Mouse (Mus musculus): ENCODE measurements around the gene Gm11563. TPM values are rescaled to one million over a fixed set of nuclear protein-coding genes. Genes with fewer than 3 reads are reported as not detected.

Gene Gm11563
- total RNA-seq, 2 experiments from 2014 or later, result not detected

Other genes starting within 250 kb of the Gm11563 start
Only the 30 nearest of the 39 such genes appear.
- gene Krt23, start 165.8 kb downstream of the Gm11563 start, total RNA-seq (2015), result not detected in 2 replicates
- gene Krt23, start 165.8 kb downstream of the Gm11563 start, total RNA-seq (2017), result not detected in 2 replicates
- gene Krt39, start 137.6 kb downstream of the Gm11563 start, total RNA-seq (2015), result not detected in 2 replicates
- not detected in 2 replicates for gene Krt39, start 137.6 kb downstream of the Gm11563 start, total RNA-seq (2017)
- gene Krt40, start 115.8 kb downstream of the Gm11563 start, total RNA-seq (2015), result not detected in 2 replicates
- gene Krt40, start 115.8 kb downstream of the Gm11563 start, total RNA-seq (2017), result not detected in 2 replicates
- gene Krtap3-3, start 108.1 kb downstream of the Gm11563 start, total RNA-seq (2015), result not detected in 2 replicates
- not detected in 2 replicates for gene Krtap3-3, start 108.1 kb downstream of the Gm11563 start, total RNA-seq (2017)
- not detected in 2 replicates for gene Krtap3-2, start 102.1 kb downstream of the Gm11563 start, total RNA-seq (2015)
- gene Krtap3-2, start 102.1 kb downstream of the Gm11563 start, total RNA-seq (2017), result not detected in 2 replicates
- not detected in 2 replicates for gene Gm11939, start 99.5 kb downstream of the Gm11563 start, total RNA-seq (2015)
- gene Gm11939, start 99.5 kb downstream of the Gm11563 start, total RNA-seq (2017), result not detected in 2 replicates
- not detected in 2 replicates for gene Krtap3-1, start 92.3 kb downstream of the Gm11563 start, total RNA-seq (2015)
- not detected in 2 replicates for gene Krtap3-1, start 92.3 kb downstream of the Gm11563 start, total RNA-seq (2017)
- gene Krtap1-5, start 77.9 kb downstream of the Gm11563 start, total RNA-seq (2015), result not detected in 2 replicates
- gene Krtap1-5, start 77.9 kb downstream of the Gm11563 start, total RNA-seq (2017), result not detected in 2 replicates
- not detected in 2 replicates for gene Krtap1-4, start 75.3 kb downstream of the Gm11563 start, total RNA-seq (2015)
- gene Krtap1-4, start 75.3 kb downstream of the Gm11563 start, total RNA-seq (2017), result not detected in 2 replicates
- not detected in 2 replicates for gene Krtap1-3, start 67.6 kb downstream of the Gm11563 start, total RNA-seq (2015)
- not detected in 2 replicates for gene Krtap1-3, start 67.6 kb downstream of the Gm11563 start, total RNA-seq (2017)
- gene Krtap9-3, start 60.9 kb downstream of the Gm11563 start, total RNA-seq (2015), result not detected in 2 replicates
- gene Krtap9-3, start 60.9 kb downstream of the Gm11563 start, total RNA-seq (2017), result not detected in 2 replicates
- gene Gm11938, start 55.7 kb downstream of the Gm11563 start, total RNA-seq (2015), result not detected in 2 replicates
- not detected in 2 replicates for gene Gm11938, start 55.7 kb downstream of the Gm11563 start, total RNA-seq (2017)
- not detected in 2 replicates for gene Gm11937, start 48.8 kb downstream of the Gm11563 start, total RNA-seq (2015)
- not detected in 2 replicates for gene Gm11937, start 48.8 kb downstream of the Gm11563 start, total RNA-seq (2017)
- not detected in 2 replicates for gene Krtap2-4, start 44.1 kb downstream of the Gm11563 start, total RNA-seq (2015)
- not detected in 2 replicates for gene Krtap2-4, start 44.1 kb downstream of the Gm11563 start, total RNA-seq (2017)
- gene Gm11562, start 38.5 kb downstream of the Gm11563 start, total RNA-seq (2015), result not detected in 2 replicates
- gene Gm11562, start 38.5 kb downstream of the Gm11563 start, total RNA-seq (2017), result not detected in 2 replicates
- gene Krtap4-1, start 30.7 kb downstream of the Gm11563 start, total RNA-seq (2015), result not detected in 2 replicates
- not detected in 2 replicates for gene Krtap4-1, start 30.7 kb downstream of the Gm11563 start, total RNA-seq (2017)
- not detected in 2 replicates for gene Krtap4-2, start 23.9 kb downstream of the Gm11563 start, total RNA-seq (2015)
- gene Krtap4-2, start 23.9 kb downstream of the Gm11563 start, total RNA-seq (2017), result not detected in 2 replicates
- gene Krtap4-7, start 14.9 kb downstream of the Gm11563 start, total RNA-seq (2015), result not detected in 2 replicates
- gene Krtap4-7, start 14.9 kb downstream of the Gm11563 start, total RNA-seq (2017), result not detected in 2 replicates
- not detected in 2 replicates for gene Gm11555, start 8.7 kb downstream of the Gm11563 start, total RNA-seq (2015)
- gene Gm11555, start 8.7 kb downstream of the Gm11563 start, total RNA-seq (2017), result not detected in 2 replicates
- gene Krtap4-6, start 7.0 kb upstream of the Gm11563 start, total RNA-seq (2015), result not detected in 2 replicates
- gene Krtap4-6, start 7.0 kb upstream of the Gm11563 start, total RNA-seq (2017), result not detected in 2 replicates
- gene Gm14190, start 31.8 kb upstream of the Gm11563 start, total RNA-seq (2015), result not detected in 2 replicates
- gene Gm14190, start 31.8 kb upstream of the Gm11563 start, total RNA-seq (2017), result not detected in 2 replicates
- not detected in 2 replicates for gene Gm14180, start 75.3 kb upstream of the Gm11563 start, total RNA-seq (2015)
- gene Gm14180, start 75.3 kb upstream of the Gm11563 start, total RNA-seq (2017), result not detected in 2 replicates
- not detected in 2 replicates for gene Gm11595, start 114.0 kb upstream of the Gm11563 start, total RNA-seq (2015)
- not detected in 2 replicates for gene Gm11595, start 114.0 kb upstream of the Gm11563 start, total RNA-seq (2017)
- gene Krtap4-8, start 121.7 kb upstream of the Gm11563 start, total RNA-seq (2015), result not detected in 2 replicates
- gene Krtap4-8, start 121.7 kb upstream of the Gm11563 start, total RNA-seq (2017), result not detected in 2 replicates
- gene Krtap4-9, start 126.2 kb upstream of the Gm11563 start, total RNA-seq (2015), result not detected in 2 replicates
- not detected in 2 replicates for gene Krtap4-9, start 126.2 kb upstream of the Gm11563 start, total RNA-seq (2017)
- not detected in 2 replicates for gene Gm11596, start 134.5 kb upstream of the Gm11563 start, total RNA-seq (2015)
- gene Gm11596, start 134.5 kb upstream of the Gm11563 start, total RNA-seq (2017), result not detected in 2 replicates
- gene Gm11569, start 140.0 kb upstream of the Gm11563 start, total RNA-seq (2015), result not detected in 2 replicates
- not detected in 2 replicates for gene Gm11569, start 140.0 kb upstream of the Gm11563 start, total RNA-seq (2017)
- not detected in 2 replicates for gene Gm11554, start 145.5 kb upstream of the Gm11563 start, total RNA-seq (2015)
- gene Gm11554, start 145.5 kb upstream of the Gm11563 start, total RNA-seq (2017), result not detected in 2 replicates
- gene Krtap4-13, start 150.9 kb upstream of the Gm11563 start, total RNA-seq (2015), result not detected in 2 replicates
- gene Krtap4-13, start 150.9 kb upstream of the Gm11563 start, total RNA-seq (2017), result not detected in 2 replicates
- gene Gm11564, start 156.7 kb upstream of the Gm11563 start, total RNA-seq (2015), result not detected in 2 replicates
- gene Gm11564, start 156.7 kb upstream of the Gm11563 start, total RNA-seq (2017), result not detected in 2 replicates

Measured in megakaryocyte, adult 5-6 weeks (primary cell).